Mouse (Mus musculus) Patski (cell line): ENCODE data around the gene Tom1l2. TPM values are rescaled to one million over a fixed set of nuclear protein-coding genes. Genes with fewer than 3 reads are reported as not detected.

Experiments used
- ATAC-seq: fragments of 100-300 bp; one replicate; pipeline ENCODE4 v1.8.0; 2021
- CTCF ChIA-PET: fragments of 350-600 bp; sonication (Branson Sonifier 250); formaldehyde crosslinking; loops from one replicate; lab custom pipeline; 2022; ENCODE audit warnings: inconsistent platforms; lab: Charles Lee
- POLR2A ChIA-PET: fragments of 350-600 bp; sonication (Branson Sonifier 250); formaldehyde crosslinking; loops from one replicate; lab custom pipeline; 2022; ENCODE audit warnings: antibody characterized with exemption, inconsistent platforms; lab: Charles Lee
- DNase-seq: peaks from one replicate; pipeline ENCODE4 v3.0.0-alpha.2; 2011; ENCODE audit warnings: low read depth, low spot score
- H3K27me3 ChIP-seq: fragments of 371-371 bp; one replicate; pipeline ENCODE4 v1.5.1; 2021
- CTCF ChIP-seq: fragments of 100-300 bp; IDR thresholded peaks from one replicate; pipeline ENCODE4 v1.5.1; 2021
- in situ Hi-C: fragments of 300-500 bp; cut with MboI; formaldehyde crosslinking; loops from 3 replicates; pipeline ENCODE4 v1.11.1; 2018; ENCODE audit warnings: low pct_unique_long_range_greater_than_20kb, mixed read lengths
- polyA plus RNA-seq: library from polyadenylated mRNA; unstranded; gene quantifications from one replicate; pipeline ENCODE4 v1.2.3, GENCODE M21; 2021

The Tom1l2 gene
- polyA plus RNA-seq, 1 experiment from 2014 or later: 55.5 TPM

DNA sequence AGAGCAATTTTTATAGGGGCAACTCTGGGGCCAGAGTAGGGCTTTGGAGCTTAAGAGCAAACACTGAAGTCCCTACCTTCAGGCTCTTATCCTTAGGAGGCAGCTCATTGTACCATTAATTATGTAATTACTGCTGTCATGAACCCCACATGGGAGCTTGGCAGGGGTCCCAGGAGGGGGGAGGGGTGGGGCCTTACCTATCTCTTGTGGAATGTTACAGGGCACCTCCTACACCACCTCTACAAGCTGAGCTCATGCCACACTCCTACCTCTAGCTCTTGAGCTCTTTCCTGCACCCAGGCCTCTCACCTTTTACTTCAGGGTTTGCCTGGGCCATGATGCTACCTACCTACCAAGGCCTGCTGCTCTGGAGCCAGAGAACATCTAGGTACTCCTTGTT is 174.2 kb downstream of the Tom1l2 start:
- DNase-seq (no peak), ATAC-seq (no peak)
- in situ Hi-C loops: no loop called here
- POLR2A ChIA-PET: interaction anchor here (0.5 to 1.3 kb wide), 3 partner anchors 73 to 131 kb away, joined by 3 to 5 read pairs (median 4); no protein-coding TSS in a partner anchor
- H3K27me3 ChIP-seq: no peaks in the 10 kb centered on the region
- no peak for TF ChIP-seq CTCF
- CTCF ChIA-PET: interaction anchor here (1.1 to 2.1 kb wide), 3 partner anchors 16 to 84 kb away, joined by 3 to 6 read pairs (median 3); no protein-coding TSS in a partner anchor

DNA sequence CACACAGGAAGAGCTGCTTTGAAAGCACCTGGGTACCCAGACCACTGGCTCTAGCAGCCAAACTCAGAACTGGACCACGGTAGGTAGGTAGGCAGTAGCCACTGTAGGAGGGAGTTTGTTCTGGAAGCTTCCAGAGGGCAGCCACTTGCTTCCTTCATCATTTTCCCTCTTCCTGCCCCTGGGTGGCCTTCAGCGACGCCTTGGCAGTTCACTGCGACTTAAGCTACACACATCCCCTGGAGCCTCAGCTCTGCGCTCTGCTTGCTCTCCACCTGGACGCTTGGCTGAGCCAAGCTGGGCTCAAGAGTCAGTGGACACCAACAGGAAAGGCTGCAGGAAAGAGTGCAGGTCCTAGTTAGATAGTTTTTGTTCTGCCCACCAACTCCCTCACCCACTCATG is 174.7 kb downstream of the Tom1l2 start:
- DNase-seq (no peak), ATAC-seq (no peak)
- ChIA-PET POLR2A (interaction anchor here (0.6 to 1.3 kb wide), 3 partner anchors 22 to 72 kb away, joined by 3 to 5 read pairs (median 3); no protein-coding TSS in a partner anchor), CTCF (interaction anchor here (1.1 to 2.1 kb wide), 3 partner anchors 17 to 83 kb away, joined by 3 to 6 read pairs (median 3); no protein-coding TSS in a partner anchor)
- no peaks in the 10 kb centered on the region for H3K27me3 ChIP-seq
- in situ Hi-C loops: no loop called here
- no peak for TF ChIP-seq CTCF

GRCm38 (mm10) chr11:60176975-60177657 is 175.6 kb downstream of the Tom1l2 start:
- POLR2A ChIA-PET: interaction anchor here (0.6 to 1.5 kb wide), 4 partner anchors 13 to 71 kb away, joined by 3 to 5 read pairs (median 4); no protein-coding TSS in a partner anchor
- in situ Hi-C loops: no loop called here
- H3K27me3 ChIP-seq: no peaks in the 10 kb centered on the region
- DNase-seq: peak; percentile 68
- CTCF ChIA-PET: interaction anchor here (1.7 to 2.1 kb wide), 3 partner anchors 18 to 35 kb away, joined by 3 to 6 read pairs (median 4); no protein-coding TSS in a partner anchor
- no peak for TF ChIP-seq CTCF
- ATAC-seq: peak; percentile 7

Other genes starting within 250 kb of the Tom1l2 start
- gene Rai1, start 247.9 kb downstream of the Tom1l2 start, polyA plus RNA-seq: 40.3 TPM
- gene Srebf1, start 130.3 kb downstream of the Tom1l2 start, polyA plus RNA-seq: 65.4 TPM
- 3.1 TPM for gene Drc3, start 424 bp upstream of the Tom1l2 start, polyA plus RNA-seq
- gene Gid4, start 64.2 kb upstream of the Tom1l2 start, polyA plus RNA-seq: 18.6 TPM
- 39.5 TPM for gene Atpaf2, start 65.6 kb upstream of the Tom1l2 start, polyA plus RNA-seq
- 69.7 TPM for gene Drg2, start 101.7 kb upstream of the Tom1l2 start, polyA plus RNA-seq
- gene Myo15, start 116.4 kb upstream of the Tom1l2 start, polyA plus RNA-seq: 0.04 TPM
- 76.8 TPM for gene Alkbh5, start 183.5 kb upstream of the Tom1l2 start, polyA plus RNA-seq